Mouse (Mus musculus) heart, postnatal 0 days (tissue): ENCODE results near the gene Eif4enif1. TPM values are rescaled to one million over a fixed set of nuclear protein-coding genes. Genes with fewer than 3 reads are reported as not detected.
A peak's percentile ranks its signal among the peaks of the same experiment; 100 is the strongest.

ENCODE experiments used
- ATAC-seq: fragments of 200-750 bp; cut with Nextera tagmentation; 2 replicates; pipeline ENCODE4 v1.8.0; 2017; ENCODE audit warnings: low read depth, moderate number of reproducible peaks, moderate library complexity; ENCODE audit not compliant: insufficient read depth
- DNase-seq: peaks from one replicate; pipeline ENCODE4 v3.0.0-alpha.2; 2016; ENCODE audit warnings: low spot score
- H3K27ac ChIP-seq: fragments of 300-500 bp; sonication (generic); 2 replicates; pipeline ENCODE4 v1.5.1; 2014; ENCODE audit warnings: low read depth, mild to moderate bottlenecking
- H3K27me3 ChIP-seq: fragments of 300-500 bp; sonication (generic); 2 replicates; pipeline ENCODE4 v1.6.1; 2014; ENCODE audit warnings: low read length, mixed read lengths; ENCODE audit not compliant: control insufficient read depth, insufficient read depth
- H3K36me3 ChIP-seq: fragments of 300-500 bp; sonication (generic); replicated peaks from 2 replicates; pipeline ENCODE4 v1.6.1; 2014; ENCODE audit warnings: low read length, mixed read lengths; ENCODE audit not compliant: control insufficient read depth, insufficient read depth
- H3K4me1 ChIP-seq: fragments of 300-500 bp; sonication (generic); 2 replicates; pipeline ENCODE4 v1.6.1; 2014; ENCODE audit warnings: antibody characterized with exemption; ENCODE audit not compliant: control insufficient read depth, insufficient read depth
- H3K4me2 ChIP-seq: fragments of 300-500 bp; sonication (generic); 2 replicates; pipeline ENCODE4 v1.6.1; 2014; ENCODE audit warnings: low read depth, mild to moderate bottlenecking, low read length, moderate library complexity
- H3K4me3 ChIP-seq: fragments of 300-500 bp; sonication (generic); 2 replicates; pipeline ENCODE4 v1.5.1; 2014; ENCODE audit warnings: low read depth, low read length
- H3K9ac ChIP-seq: fragments of 300-500 bp; sonication (generic); replicated peaks from 2 replicates; pipeline ENCODE4 v1.6.1; 2014; ENCODE audit warnings: low read depth, low read length, mixed read lengths
- H3K9me3 ChIP-seq: fragments of 300-500 bp; sonication (generic); replicated peaks from 2 replicates; pipeline ENCODE4 v1.6.1; 2016; ENCODE audit warnings: low read length; ENCODE audit not compliant: control insufficient read depth
- CTCF ChIP-seq: IDR thresholded peaks from 2 replicates; pipeline ENCODE4 v1.5.1; 2016; ENCODE audit warnings: antibody characterized with exemption, control low read depth, low read depth
- EP300 ChIP-seq: IDR thresholded peaks from 2 replicates; pipeline ENCODE4 v1.6.1; 2016; ENCODE audit warnings: antibody characterized with exemption, low read depth
- WGBS: fragments of 180-500 bp; shearing (Covaris S2); extraction: QIAGEN DNeasy Blood & Tissue Kit; methylation state at CpG from one replicate; pipeline ENCODE4 v1.1.7; 2014; 5-methylcytosine and 5-hydroxymethylcytosine counted together
- polyA plus RNA-seq: library from polyadenylated mRNA; unstranded; fragments of >200 nt; fragmentation: Nextera tagmentation; extraction: Ambion mirVana; gene quantifications from 2 replicates; pipeline ENCODE4 v1.2.1, GENCODE M21; 2015
- total RNA-seq: library from RNA; depleted of rRNA; stranded (reverse); fragments of >200 nt; gene quantifications from 2 replicates; pipeline ENCODE4 v1.2.3, GENCODE M21; 2014; ENCODE audit warnings: low replicate concordance

Eif4enif1 gene
- total and polyA plus RNA-seq, 2 experiments from 2014 or later, result 19.0 to 34.4 TPM

DNA sequence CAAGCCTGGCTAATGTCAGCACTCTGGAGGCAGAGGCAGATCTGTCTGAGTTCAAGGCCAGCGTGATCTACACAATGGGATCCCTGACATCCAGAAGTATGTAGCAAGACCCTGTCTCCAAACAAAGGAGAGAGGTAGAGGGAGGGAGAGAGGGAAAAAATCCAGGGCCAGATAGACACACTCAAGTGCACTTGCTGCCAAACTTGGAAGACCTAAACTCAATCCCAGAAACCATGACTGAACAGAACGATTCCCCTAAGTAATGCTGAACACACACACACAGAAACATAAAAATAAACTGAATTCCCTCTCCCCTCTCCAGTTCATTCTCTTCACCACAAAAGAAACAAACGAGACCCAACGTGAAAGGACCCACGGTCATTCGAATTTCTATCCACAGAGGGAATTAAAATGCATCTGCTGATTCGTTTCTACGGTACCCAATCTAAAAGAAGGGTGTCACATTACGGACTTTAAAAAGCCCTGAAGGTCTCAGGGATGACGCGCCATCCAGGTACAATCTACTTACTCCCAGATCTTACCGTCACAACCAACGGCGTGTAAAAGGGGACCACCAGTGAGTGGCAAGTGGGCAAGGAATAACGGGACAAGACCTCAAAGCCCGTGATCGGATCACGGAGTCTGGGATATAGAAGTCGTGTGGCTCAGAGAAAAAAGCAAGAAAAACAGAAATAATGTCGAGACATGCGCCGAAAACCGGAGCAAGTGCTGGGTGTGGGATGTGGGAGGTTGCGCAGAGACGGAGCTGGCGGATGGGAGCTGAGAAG is 63.3 kb downstream of the Eif4enif1 start:
- H3K4me1 ChIP-seq, result peaks cover 11% of the 10 kb centered on the region
- TF ChIP-seq CTCF (no peak), EP300 (no peak)
- ATAC-seq, result no peak
- no peaks in the 10 kb centered on the region for H3K27me3 ChIP-seq
- H3K4me2 ChIP-seq, result peak overlapping the region; percentile 82
- peak; percentile 31 for DNase-seq
- WGBS, result 1% methylated on average over 26 of the region's 26 CpGs
- H3K27ac ChIP-seq, result peak overlapping the region; percentile 93
- H3K9me3 ChIP-seq, result no peaks in the 10 kb centered on the region
- H3K4me3 ChIP-seq, result peak overlapping the region; percentile 96
- H3K9ac ChIP-seq, result peak overlapping the region; percentile 98
- H3K36me3 ChIP-seq, result peaks cover 34% of the 10 kb centered on the region

DNA sequence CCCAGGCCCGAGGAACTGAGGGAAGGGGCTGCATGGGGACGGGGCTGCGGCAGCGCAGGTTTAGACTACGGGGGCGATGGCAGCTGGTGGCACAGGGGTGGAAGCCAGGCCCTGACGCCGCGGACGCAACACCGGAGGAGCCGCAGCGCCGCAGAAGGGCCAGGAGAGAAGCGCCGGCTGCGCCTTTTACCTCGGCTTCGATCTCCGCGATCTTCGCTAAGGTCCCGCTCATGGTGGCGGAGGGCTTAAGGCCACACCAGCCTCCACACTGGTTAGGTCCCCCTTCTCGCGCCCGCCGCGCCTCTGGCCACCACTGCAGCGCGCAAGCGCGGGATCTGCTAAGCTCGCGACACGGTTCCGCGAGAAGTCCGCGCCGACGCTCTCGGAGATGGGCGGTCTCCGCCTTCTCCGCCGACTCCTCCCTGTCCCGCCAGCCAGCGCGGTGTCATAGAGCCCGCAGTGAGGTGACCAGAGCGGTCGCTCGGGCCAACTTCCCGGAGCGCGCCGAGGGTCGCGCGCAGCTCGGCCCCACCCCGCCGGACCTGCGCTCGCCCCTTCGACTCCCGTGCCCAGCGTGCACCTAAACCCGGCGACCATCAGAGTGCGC is 64.0 kb downstream of the Eif4enif1 start, which contains the start of gene Drg1:
Gene Drg1, minus strand, starts transcription at position 337 of the 607 bp plus-strand sequence.
- Histone ChIP-seq H3K4me1 (peaks cover 11% of the 10 kb centered on the region), H3K27me3 (no peaks in the 10 kb centered on the region), H3K36me3 (peaks cover 29% of the 10 kb centered on the region), H3K4me2 (peak within 1 kb of the TSS; percentile 82), H3K9me3 (no peaks in the 10 kb centered on the region), H3K27ac (peak within 1 kb of the TSS; percentile 93), H3K9ac (peak within 1 kb of the TSS; percentile 98), H3K4me3 (peak within 1 kb of the TSS; percentile 96)
- under 1% methylated on average over 64 of the region's 72 CpGs for WGBS
- TF ChIP-seq EP300, result no peak; the same call in 1 of the 2 replicates
- no peak for TF ChIP-seq CTCF
- DNase-seq (peak; percentile 99), ATAC-seq (peak; percentile 99)

GRCm38 (mm10) chr11:3267133-3267532 is 64.9 kb downstream of the Eif4enif1 start:
- peaks cover 11% of the 10 kb centered on the region for H3K4me1 ChIP-seq
- no peaks in the 10 kb centered on the region for H3K27me3 ChIP-seq
- peaks cover 20% of the 10 kb centered on the region for H3K36me3 ChIP-seq
- ATAC-seq, result no peak
- peak overlapping the region; percentile 96 for H3K4me3 ChIP-seq
- H3K4me2 ChIP-seq, result peak overlapping the region; percentile 72
- H3K27ac ChIP-seq, result peak overlapping the region; percentile 93
- TF ChIP-seq EP300 (no peak), CTCF (no peak)
- no peak overlapping the region for H3K9ac ChIP-seq
- 51% methylated on average over 7 of the region's 7 CpGs for WGBS
- H3K9me3 ChIP-seq, result no peaks in the 10 kb centered on the region
- no peak for DNase-seq

GRCm38 (mm10) chr11:3269241-3269640 is 67.0 kb downstream of the Eif4enif1 start:
- H3K4me2 ChIP-seq, result no peak overlapping the region
- peaks cover 11% of the 10 kb centered on the region for H3K4me1 ChIP-seq
- DNase-seq (no peak), ATAC-seq (no peak)
- H3K4me3 ChIP-seq, result no peak overlapping the region
- H3K27ac ChIP-seq, result no peak overlapping the region
- H3K9me3 ChIP-seq, result no peaks in the 10 kb centered on the region
- no peak overlapping the region for H3K9ac ChIP-seq
- TF ChIP-seq CTCF (no peak), EP300 (no peak)
- H3K36me3 ChIP-seq, result peaks cover 4% of the 10 kb centered on the region; the same call in 1 of the 2 replicates
- 36% methylated on average over 4 of the region's 4 CpGs for WGBS
- no peaks in the 10 kb centered on the region for H3K27me3 ChIP-seq

- ATAC-seq, result no peak
- Histone ChIP-seq H3K4me1 (no peaks in the 10 kb centered on the region), H3K27ac (no peak overlapping the region), H3K36me3 (no peaks in the 10 kb centered on the region), H3K9ac (no peak overlapping the region), H3K9me3 (peaks cover 9% of the 10 kb centered on the region), H3K4me2 (no peak overlapping the region), H3K27me3 (no peaks in the 10 kb centered on the region), H3K4me3 (no peak overlapping the region)
- 44% methylated on average over 5 of the region's 5 CpGs for WGBS
- TF ChIP-seq CTCF (no peak), EP300 (no peak)
- no peak for DNase-seq
These were observed 76.2 kb downstream of the Eif4enif1 start for GRCm38 (mm10) chr11:3278351-3278750.

DNA sequence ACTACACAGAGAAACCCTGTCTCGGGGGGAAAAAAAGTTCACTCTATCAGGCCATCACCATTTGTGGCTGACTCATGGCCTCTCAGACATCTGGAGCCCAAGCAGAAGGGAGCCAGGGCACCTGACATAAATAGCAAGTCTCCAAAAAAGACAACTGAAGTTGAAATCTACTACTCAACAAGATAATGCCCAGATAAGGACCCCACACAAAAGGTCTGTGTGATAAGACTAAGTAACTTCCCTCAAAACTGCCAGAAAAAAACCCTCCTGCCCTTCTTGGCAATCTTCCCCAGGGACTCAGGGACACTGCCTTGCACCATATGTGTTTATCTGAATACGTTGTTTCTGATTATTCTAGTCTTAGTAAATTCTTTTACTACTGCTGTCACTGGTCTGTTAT is 77.5 kb downstream of the Eif4enif1 start:
- Histone ChIP-seq H3K9me3 (peaks cover 9% of the 10 kb centered on the region), H3K27me3 (no peaks in the 10 kb centered on the region), H3K4me3 (no peak overlapping the region), H3K4me2 (no peak overlapping the region), H3K27ac (no peak overlapping the region), H3K4me1 (no peaks in the 10 kb centered on the region), H3K36me3 (no peaks in the 10 kb centered on the region), H3K9ac (no peak overlapping the region)
- no peak for ATAC-seq
- TF ChIP-seq CTCF (no peak), EP300 (no peak)
- WGBS, result 46% methylated on average over 2 of the region's 2 CpGs
- no peak for DNase-seq
